Mouse (Mus musculus) embryonic facial prominence, embryonic 14.5 days (tissue): ENCODE measurements around the gene Cda. TPM values are rescaled to one million over a fixed set of nuclear protein-coding genes. Genes with fewer than 3 reads are reported as not detected.
A peak's percentile ranks its signal among the peaks of the same experiment; 100 is the strongest.

Experiments used
- ATAC-seq: fragments of 200-750 bp; cut with Nextera tagmentation; 2 replicates; pipeline ENCODE4 v1.8.0; 2017; ENCODE audit warnings: low read depth, moderate number of reproducible peaks, moderate TSS enrichment
- DNase-seq: peaks from one replicate; pipeline ENCODE4 v3.0.0-alpha.2; 2015; ENCODE audit warnings: low spot score
- H3K27ac ChIP-seq: fragments of 300-500 bp; sonication (generic); replicated peaks from 2 replicates; pipeline ENCODE4 v1.5.1; 2014; ENCODE audit warnings: low read depth, mild to moderate bottlenecking, low read length, moderate library complexity
- H3K27me3 ChIP-seq: fragments of 300-500 bp; sonication (generic); replicated peaks from 2 replicates; pipeline ENCODE4 v1.6.1; 2014; ENCODE audit warnings: low read length; ENCODE audit not compliant: control insufficient read depth, insufficient read depth
- H3K36me3 ChIP-seq: fragments of 300-500 bp; sonication (generic); 2 replicates; pipeline ENCODE4 v1.6.1; 2014; ENCODE audit warnings: low read length, mixed read lengths; ENCODE audit not compliant: control insufficient read depth, insufficient read depth
- H3K4me1 ChIP-seq: fragments of 300-500 bp; sonication (generic); 2 replicates; pipeline ENCODE4 v1.6.1; 2014; ENCODE audit warnings: antibody characterized with exemption, low read length; ENCODE audit not compliant: control insufficient read depth, insufficient read depth
- H3K4me2 ChIP-seq: fragments of 300-500 bp; sonication (generic); 2 replicates; pipeline ENCODE4 v1.6.1; 2014; ENCODE audit warnings: low read depth, mild to moderate bottlenecking, low read length, moderate library complexity, mixed read lengths
- H3K4me3 ChIP-seq: fragments of 300-500 bp; sonication (generic); 2 replicates; pipeline ENCODE4 v1.5.1; 2014; ENCODE audit warnings: low read depth, mild to moderate bottlenecking, low read length
- H3K9ac ChIP-seq: fragments of 300-500 bp; sonication (generic); 2 replicates; pipeline ENCODE4 v1.6.1; 2014; ENCODE audit warnings: low read depth, mild to moderate bottlenecking, low read length, moderate library complexity, mixed read lengths
- H3K9me3 ChIP-seq: fragments of 300-500 bp; sonication (generic); 2 replicates; pipeline ENCODE4 v1.6.1; 2016; ENCODE audit warnings: low read length; ENCODE audit not compliant: control insufficient read depth
- WGBS: fragments of 180-500 bp; shearing (Covaris S2); extraction: QIAGEN DNeasy Blood & Tissue Kit; methylation state at CpG from one replicate; pipeline ENCODE4 v1.1.7; 2014; 5-methylcytosine and 5-hydroxymethylcytosine counted together
- polyA plus RNA-seq: library from polyadenylated mRNA; unstranded; fragments of >200 nt; fragmentation: Nextera tagmentation; extraction: Ambion mirVana; gene quantifications from 2 replicates; pipeline ENCODE4 v1.2.1, GENCODE M21; 2014

Cda gene
- polyA plus RNA-seq, 1 experiment from 2014 or later, result 6.3 TPM

- peak overlapping the region; percentile 50; the same call in 1 of the 2 replicates for H3K27ac ChIP-seq
- no peaks in the 10 kb centered on the region for H3K9me3 ChIP-seq
- peak overlapping the region; percentile 65 for H3K4me2 ChIP-seq
- 15% methylated on average over 18 of the region's 18 CpGs for WGBS
- ATAC-seq, result no peak
- no peaks in the 10 kb centered on the region for H3K27me3 ChIP-seq
- peaks cover 8% of the 10 kb centered on the region; the same call in 1 of the 2 replicates for H3K36me3 ChIP-seq
- peak overlapping the region; percentile 84 for H3K4me3 ChIP-seq
- H3K9ac ChIP-seq, result peak overlapping the region; percentile 69
- peaks cover 8% of the 10 kb centered on the region for H3K4me1 ChIP-seq
- DNase-seq, result no peak
Measured at GRCm38 (mm10) chr4:138303742-138304141, 64.0 kb downstream of the Cda start.

- no peaks in the 10 kb centered on the region for H3K27me3 ChIP-seq
- 96% methylated on average over 3 of the region's 3 CpGs for WGBS
- ATAC-seq (no peak), DNase-seq (no peak)
- H3K9ac ChIP-seq, result 0 out of 2 replicates have a peak overlapping the region, but pooled peaks have one; percentile 69
- H3K27ac ChIP-seq, result no peak overlapping the region
- no peak overlapping the region for H3K4me2 ChIP-seq
- peaks cover 8% of the 10 kb centered on the region for H3K4me1 ChIP-seq
- H3K4me3 ChIP-seq, result no peak overlapping the region
- H3K9me3 ChIP-seq, result no peaks in the 10 kb centered on the region
- peaks cover 4% of the 10 kb centered on the region; the same call in 1 of the 2 replicates for H3K36me3 ChIP-seq
Measured at GRCm38 (mm10) chr4:138303011-138303410, 64.8 kb downstream of the Cda start.

- no peak overlapping the region for H3K9ac ChIP-seq
- peaks cover 8% of the 10 kb centered on the region for H3K4me1 ChIP-seq
- no peak overlapping the region for H3K4me3 ChIP-seq
- 82% methylated on average over 10 of the region's 10 CpGs for WGBS
- ATAC-seq, result no peak
- no peaks in the 10 kb centered on the region for H3K9me3 ChIP-seq
- H3K36me3 ChIP-seq, result no peaks in the 10 kb centered on the region
- no peak overlapping the region for H3K27ac ChIP-seq
- DNase-seq, result no peak
- H3K4me2 ChIP-seq, result no peak overlapping the region
- H3K27me3 ChIP-seq, result no peaks in the 10 kb centered on the region
Measured at GRCm38 (mm10) chr4:138301271-138301780, 66.5 kb downstream of the Cda start.

- no peak overlapping the region for H3K4me3 ChIP-seq
- DNase-seq (no peak), ATAC-seq (no peak)
- H3K4me2 ChIP-seq, result no peak overlapping the region
- H3K9me3 ChIP-seq, result no peaks in the 10 kb centered on the region
- WGBS, result 84% methylated on average over 7 of the region's 14 CpGs
- H3K9ac ChIP-seq, result no peak overlapping the region
- H3K36me3 ChIP-seq, result no peaks in the 10 kb centered on the region
- no peaks in the 10 kb centered on the region for H3K4me1 ChIP-seq
- H3K27ac ChIP-seq, result no peak overlapping the region
- no peaks in the 10 kb centered on the region for H3K27me3 ChIP-seq
Measured at GRCm38 (mm10) chr4:138293949-138294550, 73.7 kb downstream of the Cda start.

- Histone ChIP-seq H3K4me1 (no peaks in the 10 kb centered on the region), H3K4me2 (no peak overlapping the region), H3K9me3 (no peaks in the 10 kb centered on the region), H3K36me3 (no peaks in the 10 kb centered on the region), H3K27me3 (no peaks in the 10 kb centered on the region), H3K9ac (no peak overlapping the region), H3K27ac (no peak overlapping the region), H3K4me3 (no peak overlapping the region)
- peak; percentile 82; the same call in 1 of the 2 replicates for ATAC-seq
- DNase-seq, result peak; percentile 20
- 76% methylated on average over 18 of the region's 18 CpGs for WGBS
Measured at GRCm38 (mm10) chr4:138293261-138293948, 74.4 kb downstream of the Cda start.

GRCm38 (mm10) chr4:138292028-138292427 is 75.8 kb downstream of the Cda start:
- 89% methylated on average over 13 of the region's 13 CpGs for WGBS
- H3K27ac ChIP-seq, result no peak overlapping the region
- no peaks in the 10 kb centered on the region for H3K27me3 ChIP-seq

GRCm38 (mm10) chr4:138288691-138289090 is 79.1 kb downstream of the Cda start:
- WGBS, result 82% methylated on average over 7 of the region's 7 CpGs
- Histone ChIP-seq H3K4me2 (no peak overlapping the region), H3K4me3 (no peak overlapping the region), H3K4me1 (no peaks in the 10 kb centered on the region), H3K9ac (no peak overlapping the region), H3K36me3 (no peaks in the 10 kb centered on the region), H3K9me3 (no peaks in the 10 kb centered on the region), H3K27me3 (no peaks in the 10 kb centered on the region), H3K27ac (no peak overlapping the region)
- no peak for DNase-seq
- no peak for ATAC-seq

More at GRCm38 (mm10) chr4:138292028-138292427, 75.8 kb downstream of the Cda start:
- Histone ChIP-seq H3K36me3 (no peaks in the 10 kb centered on the region), H3K4me3 (no peak overlapping the region), H3K9ac (no peak overlapping the region), H3K9me3 (no peaks in the 10 kb centered on the region), H3K4me2 (no peak overlapping the region), H3K4me1 (no peaks in the 10 kb centered on the region)
- ATAC-seq (no peak), DNase-seq (no peak)
